Mouse (Mus musculus): ENCODE results near the gene Scn4b. TPM values are rescaled to one million over a fixed set of nuclear protein-coding genes. Genes with fewer than 3 reads are reported as not detected.
A peak's percentile ranks its signal among the peaks of the same experiment; 100 is the strongest.

Scn4b gene
- 1 to 10 TPM; 1.3 to 1.7 TPM for total RNA-seq (2021)
- long read RNA-seq, experiment 1 = 0 reads
- long read RNA-seq, experiment 2 = 0 reads

DNA sequence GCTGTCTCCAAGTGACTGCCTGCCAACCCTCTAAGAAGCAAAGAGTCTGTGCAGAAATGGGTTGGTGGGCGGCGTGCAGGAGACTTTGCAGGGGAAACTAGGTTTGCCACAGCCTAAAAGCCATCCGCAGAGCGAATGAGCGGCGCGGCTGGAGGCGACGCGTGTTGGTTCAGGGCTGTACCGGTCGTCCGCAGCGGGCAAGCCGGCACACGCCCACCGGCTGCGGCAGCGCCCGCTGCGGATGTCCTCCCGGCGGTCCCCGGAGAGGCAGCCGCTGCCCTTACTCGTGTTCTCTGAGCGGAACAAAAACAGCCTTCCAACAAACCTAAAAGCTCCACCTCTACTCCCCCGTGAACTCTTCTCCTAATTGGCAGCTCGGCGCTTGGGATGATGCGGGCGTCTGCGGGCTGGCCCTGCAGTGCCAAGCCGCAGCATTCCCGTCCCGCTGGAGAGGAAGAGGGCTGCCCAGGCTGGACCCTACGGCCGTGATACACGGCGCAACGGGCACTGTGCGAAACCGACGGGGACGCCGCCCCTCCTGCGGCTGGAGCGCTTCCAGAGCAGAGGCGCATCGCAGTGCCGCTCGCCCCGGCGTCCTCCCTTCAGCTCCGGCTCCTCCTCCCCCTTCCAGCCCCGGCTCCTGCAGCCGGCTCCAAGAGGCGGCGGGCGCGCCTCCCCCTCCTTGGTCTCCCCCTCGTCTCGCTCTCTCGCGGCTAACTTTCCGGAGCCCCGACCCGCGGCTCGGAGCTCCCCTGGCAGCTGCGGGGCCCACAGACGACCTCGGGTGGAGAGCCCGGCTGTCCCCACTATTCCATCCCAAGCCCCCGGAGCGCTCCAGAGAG, at the start of gene Scn4b:
Scn4b (plus strand) TSS at position 205 of the 842 bp plus-strand sequence.
- peak; percentile 55 to 58 for DNase-seq
- intact Hi-C loops (cut with DNase I) = no loop called here

DNA sequence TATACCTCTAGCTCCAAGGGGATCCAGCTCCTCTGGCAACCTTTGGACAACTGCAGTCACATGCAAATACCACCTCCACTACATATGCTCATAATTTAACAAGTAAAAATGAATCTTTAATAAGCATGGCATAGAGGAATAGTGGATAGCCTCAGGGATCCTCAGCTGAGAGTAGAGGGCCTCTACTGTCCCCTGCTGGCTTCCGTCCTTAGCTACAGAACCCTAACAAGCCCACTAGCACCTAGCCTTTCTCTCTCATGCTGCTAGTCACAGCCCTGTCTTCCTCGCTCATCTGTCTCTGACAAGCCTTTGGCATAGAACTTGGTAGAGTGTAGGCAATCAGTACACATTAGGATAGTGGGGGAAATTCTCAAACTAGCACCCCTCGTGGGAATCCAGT, 47.4 kb upstream of the Scn4b start:
- intact Hi-C loops (cut with DNase I) = no loop called here
- no peak for DNase-seq

DNA sequence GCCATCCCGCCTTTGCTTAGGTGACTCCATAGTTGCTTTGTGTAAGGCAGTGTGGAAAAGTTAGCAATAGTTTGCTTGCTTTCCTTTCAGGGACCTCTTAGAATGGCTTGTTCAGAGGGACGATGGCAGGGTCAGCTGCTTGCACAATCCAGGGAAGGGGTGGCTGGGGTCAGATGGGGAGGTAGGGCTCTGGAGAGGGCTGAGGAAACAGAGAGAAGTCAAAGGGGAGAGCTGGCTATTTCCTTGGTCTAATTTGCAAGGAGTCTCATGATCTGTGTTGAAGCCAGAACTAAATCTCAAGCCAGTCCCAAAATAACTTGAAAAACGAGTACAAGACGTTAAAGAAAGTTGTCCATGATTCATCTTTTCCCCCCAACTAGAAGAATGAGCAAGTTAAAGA, 45.6 kb upstream of the Scn4b start:
- intact Hi-C loops (cut with DNase I) = no loop called here
- no peak for DNase-seq

DNA sequence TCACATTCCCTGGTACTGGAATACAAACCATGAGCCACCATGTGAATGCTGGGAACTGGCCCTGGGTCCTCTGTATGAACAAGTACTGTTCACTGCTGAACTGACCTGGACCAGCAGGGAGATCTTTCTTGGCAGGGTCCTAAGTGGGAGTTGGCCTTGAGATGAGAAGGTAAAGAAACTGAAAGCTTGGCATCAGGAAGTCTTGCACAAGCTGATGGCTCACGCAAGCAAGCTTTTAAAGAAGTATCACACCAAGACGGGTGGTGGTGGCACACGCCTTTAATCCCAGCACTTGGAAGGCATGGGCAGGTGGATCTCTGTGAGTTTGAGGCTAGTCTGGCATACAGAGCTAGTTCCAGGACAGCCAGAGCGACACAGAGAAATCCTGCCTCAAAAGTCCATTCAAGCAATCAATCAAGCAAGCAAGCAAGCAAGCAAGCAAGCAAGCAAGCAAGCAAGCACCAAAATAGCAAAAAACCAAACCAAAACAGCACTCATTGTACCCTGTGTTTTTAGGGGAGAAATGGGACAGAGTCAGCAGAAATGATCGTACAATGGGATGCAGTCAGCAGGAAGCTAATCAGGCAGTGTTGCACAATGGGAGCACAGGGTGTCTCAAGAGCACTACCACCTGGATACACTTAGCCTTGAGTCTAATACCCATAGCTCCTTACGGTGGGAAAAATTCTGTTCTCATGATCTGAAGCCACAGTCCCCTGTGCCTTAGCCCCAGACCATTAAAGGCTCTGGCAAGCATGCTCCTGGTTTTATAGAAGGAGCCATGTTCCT, 42.9 kb upstream of the Scn4b start:
- DNase-seq = no peak
- intact Hi-C loops (cut with DNase I) = no loop called here

DNA sequence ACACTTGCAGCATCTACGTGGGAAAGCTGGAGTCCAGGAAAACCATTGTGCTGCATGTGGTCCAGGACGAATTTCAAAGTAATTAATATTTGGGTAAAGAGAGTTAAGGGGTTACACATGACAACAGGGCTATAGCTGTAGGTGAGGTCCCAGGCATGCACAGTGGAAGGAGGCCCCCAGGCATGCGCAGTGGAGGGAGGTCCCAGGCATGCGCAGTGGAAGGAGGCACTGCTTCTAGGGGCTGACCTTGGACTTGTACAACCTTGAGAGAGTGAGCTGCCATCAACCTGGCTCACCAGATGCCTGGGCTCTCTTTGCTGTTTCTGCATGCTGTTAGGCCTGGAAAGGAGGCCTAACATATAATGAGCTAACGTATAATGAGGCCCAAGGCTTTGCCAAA, 40.3 kb upstream of the Scn4b start:
- intact Hi-C loops (cut with DNase I) = no loop called here
- DNase-seq = no peak

DNA sequence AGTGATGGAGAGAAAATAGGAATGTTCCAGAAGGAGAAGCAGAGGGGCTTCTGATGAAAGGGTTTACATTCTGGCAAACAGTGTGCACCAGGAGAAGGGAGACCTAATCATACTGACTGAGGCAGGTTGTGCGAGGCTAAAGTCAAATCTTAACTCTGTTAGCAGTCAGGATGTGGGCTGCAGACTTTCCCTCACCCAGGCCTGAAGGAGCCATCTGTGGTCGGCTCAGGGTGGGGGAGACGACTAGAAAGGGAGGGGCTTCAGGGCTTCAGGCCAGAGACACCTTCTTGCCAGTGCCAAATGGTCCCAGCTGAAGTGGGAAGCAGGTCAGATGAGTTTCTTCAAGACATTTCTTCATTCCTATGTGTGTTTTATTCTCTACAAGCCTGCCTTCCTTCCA, 39.8 kb upstream of the Scn4b start:
- intact Hi-C loops (cut with DNase I) = no loop called here
- DNase-seq = no peak

DNA sequence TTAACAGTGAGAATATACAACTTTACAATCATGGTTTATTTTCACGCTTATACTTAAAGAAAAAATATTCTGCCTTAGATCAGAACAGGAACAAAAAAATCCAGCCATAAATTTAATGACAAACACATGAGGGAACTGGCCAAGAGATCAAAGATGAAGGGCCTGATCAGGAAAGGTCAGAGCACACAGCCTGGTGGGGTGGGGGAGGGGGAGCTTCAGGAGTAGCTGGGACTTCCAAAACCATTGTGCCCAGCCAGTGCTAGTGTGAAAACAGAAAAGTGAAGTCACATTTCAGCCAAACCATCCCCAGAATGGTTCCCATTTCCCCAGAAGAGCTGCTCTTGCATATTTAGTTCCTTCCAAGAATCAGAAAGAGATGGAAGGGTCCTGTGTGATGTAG, 35.7 kb upstream of the Scn4b start:
- intact Hi-C loops (cut with DNase I) = no loop called here
- no peak for DNase-seq

DNA sequence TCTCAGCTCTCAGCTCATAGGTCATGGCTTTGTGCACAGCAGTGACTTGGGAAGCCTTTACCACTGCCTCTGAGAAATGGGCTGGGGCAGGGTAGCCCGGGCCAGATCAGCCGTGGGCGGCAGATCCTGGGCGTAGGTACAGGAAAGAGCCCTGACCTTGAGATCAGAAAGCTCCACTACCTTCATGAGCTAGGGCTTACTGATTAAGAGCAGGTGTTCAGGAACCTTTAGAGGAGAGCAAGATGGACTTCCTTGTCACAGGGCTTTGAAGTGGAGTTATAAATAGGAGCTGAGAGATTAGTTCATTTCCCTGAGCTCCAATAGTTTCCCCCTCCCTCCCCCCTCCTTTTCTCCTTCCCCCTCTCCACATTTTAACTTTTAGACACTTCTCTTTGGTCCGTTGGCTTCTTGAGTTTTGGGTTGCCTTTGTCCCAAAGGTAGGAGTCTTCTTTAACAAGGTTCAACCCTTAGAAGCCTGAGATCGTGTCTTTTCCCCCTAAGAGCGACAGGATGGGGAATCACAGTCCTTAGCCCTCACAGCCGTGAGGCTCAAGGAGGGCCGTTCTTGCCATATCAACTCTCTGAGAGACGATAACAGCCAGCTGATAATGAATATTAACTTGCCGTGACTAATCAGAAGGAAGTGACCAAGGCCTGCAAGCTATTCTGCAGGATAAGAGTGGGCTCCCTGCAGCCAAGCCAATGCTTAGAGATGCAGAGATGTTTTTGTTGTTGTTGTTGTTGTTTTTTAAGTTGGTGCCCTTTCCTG, 34.8 kb upstream of the Scn4b start:
- intact Hi-C loops (cut with DNase I) = no loop called here
- DNase-seq = no peak

DNA sequence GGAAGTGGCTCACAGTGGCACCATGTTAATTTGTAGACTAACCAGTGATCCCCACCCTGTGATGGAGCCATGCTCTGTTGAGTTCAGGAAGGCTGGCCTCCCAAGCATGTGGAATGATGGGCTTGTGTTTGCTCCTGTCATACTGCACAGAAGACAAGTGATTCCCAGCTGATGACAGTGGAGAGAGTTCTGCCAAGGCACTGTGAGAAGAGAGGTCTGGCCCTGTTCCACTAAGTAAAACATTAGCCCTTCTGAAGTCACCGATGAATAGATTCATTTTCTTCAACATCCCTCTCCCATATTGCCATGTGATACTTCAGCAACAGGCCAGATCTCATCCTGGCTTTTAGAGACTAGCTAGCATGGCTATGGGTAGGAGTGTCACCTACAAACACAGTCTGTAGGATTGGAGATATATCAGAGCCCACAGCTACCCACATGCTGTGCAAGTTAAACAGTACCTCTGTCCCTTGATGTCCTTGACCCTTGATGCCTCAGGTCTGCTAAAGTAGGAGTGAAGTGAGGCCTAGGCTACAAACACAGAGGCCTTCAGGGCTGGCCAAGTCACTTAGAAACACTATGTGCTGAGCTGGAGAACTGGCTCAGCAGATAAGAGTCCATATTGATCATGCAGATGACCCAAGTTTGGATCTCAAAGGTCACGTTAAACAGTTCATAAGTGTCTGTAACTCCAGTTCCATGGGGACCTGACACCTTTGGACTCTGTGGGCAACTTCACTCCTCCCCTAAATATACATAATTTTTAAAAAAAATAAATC, 32.4 kb upstream of the Scn4b start:
- intact Hi-C loops (cut with DNase I) = no loop called here
- no peak for DNase-seq

DNA sequence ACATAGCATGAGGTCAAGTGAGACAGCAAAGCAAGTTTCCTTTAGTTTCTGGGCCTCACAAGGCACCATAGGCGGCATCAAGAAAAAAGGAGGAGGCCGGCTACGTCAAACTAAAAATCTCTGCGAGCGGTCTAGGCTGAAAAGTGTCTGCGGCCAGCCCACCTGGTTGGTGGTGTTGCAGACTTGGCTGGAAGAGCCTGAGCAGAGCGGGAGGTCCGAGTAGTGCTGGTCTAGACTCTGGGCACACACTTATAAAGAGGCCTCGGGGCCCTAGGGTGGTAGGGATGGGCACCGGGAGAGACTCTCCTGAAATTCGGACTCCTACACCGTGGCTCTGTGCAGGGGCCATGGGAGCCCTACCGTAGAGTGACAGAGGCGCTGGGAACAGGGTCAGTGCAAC, 22.5 kb upstream of the Scn4b start:
- peak in 1 of 2 experiments; percentile 28 for DNase-seq
- intact Hi-C loops (cut with DNase I) = no loop called here

DNA sequence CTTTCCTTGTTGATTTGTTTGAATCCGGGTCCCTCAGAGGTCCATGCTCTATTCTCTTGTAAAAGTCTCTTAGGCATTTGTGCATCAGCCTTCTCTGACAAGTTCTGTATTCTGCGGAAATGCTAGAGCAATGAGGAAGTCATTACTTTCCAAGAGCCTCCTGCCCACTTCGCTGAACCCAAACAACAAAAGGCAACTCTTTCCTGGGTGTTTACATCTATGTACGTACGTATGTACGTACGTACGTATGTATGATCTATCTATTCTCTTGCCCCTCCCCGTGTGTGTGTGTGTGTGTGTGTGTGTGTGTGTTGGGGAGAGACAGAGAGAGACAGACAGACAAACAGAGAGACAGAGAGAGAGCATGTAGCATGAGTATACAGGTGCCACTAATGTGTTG, 21.4 kb upstream of the Scn4b start:
- intact Hi-C loops (cut with DNase I) = no loop called here
- DNase-seq = no peak

DNA sequence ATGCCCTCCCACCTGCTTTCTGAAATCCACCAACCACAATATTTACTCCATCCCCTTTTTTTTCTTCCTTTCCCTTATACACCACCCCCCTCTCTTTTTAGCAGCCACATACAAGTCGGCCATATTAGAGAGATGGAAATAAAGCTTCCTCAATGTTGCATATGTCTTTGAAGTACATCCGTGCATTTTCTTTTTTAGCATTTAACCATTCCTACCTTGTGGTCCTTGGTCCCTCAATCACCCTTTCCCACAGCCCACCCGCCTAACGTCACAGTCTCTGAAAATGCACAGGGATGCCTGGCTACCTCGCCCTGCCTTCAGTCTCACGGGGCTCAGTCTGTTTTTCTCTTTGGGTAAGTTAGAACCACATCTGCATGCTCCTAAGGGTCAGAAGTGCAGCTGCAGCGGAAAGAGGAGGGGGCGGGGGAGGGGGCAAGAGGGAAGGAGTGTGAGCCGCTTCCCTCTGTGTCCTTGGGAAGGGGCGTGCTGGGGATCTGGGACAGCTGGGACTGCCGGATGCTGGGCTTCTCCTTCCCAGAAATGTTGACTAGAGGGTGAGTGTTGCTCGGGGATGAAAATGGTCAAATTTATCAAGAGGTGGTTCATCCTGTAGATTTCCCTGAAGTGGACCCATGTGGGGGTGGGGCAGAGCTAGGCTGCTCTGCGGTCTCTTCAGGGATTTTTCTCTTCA, 20.3 kb upstream of the Scn4b start, which contains the start of gene Scn2b:
Scn2b (plus strand) TSS at position 42 of the 691 bp plus-strand sequence.
- DNase-seq = no peak
- intact Hi-C loops (cut with DNase I) = no loop called here

DNA sequence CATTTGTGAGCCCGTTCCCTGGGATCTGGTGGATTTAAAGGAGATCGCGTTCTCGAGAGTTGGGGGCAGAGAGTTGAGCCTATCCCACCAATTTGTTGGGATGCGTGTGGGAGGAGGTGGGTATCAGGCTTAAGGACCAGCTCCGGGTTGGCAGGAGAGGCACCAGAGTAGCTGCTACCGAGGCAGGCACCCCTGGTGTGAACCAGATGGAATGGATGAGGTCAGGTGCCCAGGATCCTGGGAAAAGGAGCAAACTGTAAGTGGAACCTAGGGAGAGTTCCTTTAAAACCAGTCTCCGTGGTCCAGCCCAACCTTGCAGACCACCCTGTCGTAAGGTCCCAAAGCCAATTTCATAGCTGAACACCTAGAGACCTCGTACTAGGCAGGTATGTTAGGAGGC, 19.6 kb upstream of the Scn4b start:
- no peak for DNase-seq
- intact Hi-C loops (cut with DNase I) = no loop called here

DNA sequence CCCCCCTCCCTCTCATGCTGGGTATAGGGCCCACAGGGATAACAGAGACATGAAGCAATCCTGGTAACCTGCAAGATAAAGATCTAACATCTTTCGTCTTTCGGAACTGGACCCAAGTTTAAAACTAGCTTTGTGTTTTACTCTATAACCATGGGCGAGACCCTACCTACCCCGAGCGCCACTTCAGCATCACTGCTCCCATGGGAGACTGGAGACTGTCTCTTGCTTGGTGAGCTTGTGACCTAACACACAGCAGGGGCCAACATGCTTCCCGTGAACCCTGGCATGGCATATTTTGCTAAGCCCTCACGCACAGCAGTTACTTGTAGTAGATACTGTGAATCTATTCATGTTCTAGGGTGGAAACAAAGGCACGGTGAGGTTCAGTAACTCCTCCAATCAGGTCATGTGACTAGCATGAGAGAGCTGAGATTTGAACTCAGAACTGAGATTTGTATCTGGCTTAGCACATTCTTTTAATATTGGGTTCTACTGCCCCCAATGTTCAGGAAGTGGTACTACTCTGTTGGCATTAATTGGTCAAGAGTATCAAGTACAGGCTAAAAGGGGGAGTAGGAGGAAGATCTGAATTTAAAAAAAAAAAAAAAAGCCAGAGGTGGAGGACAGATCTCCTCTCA, 18.8 kb upstream of the Scn4b start:
- no peak for DNase-seq
- intact Hi-C loops (cut with DNase I) = no loop called here

DNA sequence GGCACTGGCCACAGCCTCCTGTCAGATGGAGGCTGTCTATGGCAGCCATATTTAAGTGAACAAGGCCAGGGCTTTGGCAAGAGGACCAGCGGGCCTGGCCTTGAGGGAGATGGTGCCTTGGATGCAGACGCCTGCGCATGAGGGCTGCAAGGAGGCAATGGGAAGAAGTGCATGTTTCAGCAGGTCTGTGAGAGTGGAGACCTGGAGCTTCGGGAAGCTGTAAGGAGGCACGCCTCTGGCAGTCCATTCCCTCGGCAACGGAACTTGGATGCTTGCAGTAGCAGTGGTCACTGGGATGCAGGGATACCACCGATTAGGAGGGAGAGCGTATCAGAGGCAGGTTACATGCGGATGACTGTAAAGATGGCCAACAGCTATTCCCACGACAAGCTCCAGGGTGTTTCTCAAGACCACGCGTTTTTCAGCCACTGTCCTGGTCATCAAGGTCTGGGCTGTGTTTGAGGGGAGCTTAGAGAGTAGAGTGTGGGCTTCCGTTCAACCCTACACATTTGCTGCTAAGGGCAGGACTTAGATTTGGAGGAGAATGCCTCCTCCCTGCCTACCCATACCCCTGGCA, 18.2 kb upstream of the Scn4b start:
- no peak for DNase-seq
- intact Hi-C loops (cut with DNase I) = no loop called here

DNA sequence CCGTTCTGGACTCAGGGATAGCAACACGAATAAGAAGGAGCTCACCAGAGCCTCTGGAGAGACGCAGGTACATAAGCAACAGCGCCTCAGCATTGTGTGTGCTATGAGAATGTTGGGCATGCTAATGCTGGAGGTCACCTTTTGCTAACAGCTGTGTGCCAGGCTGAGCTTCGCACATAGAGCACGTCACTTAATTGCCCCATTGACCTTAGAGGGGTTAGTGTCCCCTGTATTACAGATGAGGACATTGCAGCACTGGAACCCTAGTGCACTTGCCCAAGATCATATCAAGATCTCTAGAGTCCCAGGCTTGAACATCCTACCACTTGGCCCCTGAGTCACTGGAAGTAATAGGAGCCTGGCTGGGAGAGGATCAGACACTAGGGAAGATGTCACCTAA, 17.6 kb upstream of the Scn4b start:
- intact Hi-C loops (cut with DNase I) = no loop called here
- no peak for DNase-seq

DNA sequence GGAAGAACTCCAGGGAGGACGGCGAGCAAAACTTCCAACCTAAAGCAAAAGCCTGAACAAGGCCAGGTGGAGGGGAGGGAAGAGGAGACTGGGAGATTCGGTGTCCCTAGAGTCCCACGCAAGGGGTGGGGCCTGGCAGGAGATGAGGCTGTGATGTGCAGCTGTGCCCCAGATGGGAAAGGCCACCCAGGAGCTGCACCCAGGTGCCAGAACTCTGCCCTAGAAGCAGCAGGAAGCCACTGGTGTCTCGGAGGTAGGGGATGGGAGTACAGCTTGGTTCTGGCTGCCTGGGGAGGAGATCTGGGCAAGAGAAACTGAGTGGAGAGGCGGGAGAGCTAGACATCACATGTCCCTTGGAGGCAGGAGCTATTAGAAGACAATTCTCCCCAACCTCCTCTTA, 17.2 kb upstream of the Scn4b start:
- intact Hi-C loops (cut with DNase I) = loop anchor here (1.0 kb wide), 1 partner anchor 25 kb away; no protein-coding TSS in a partner anchor
- no peak for DNase-seq

DNA sequence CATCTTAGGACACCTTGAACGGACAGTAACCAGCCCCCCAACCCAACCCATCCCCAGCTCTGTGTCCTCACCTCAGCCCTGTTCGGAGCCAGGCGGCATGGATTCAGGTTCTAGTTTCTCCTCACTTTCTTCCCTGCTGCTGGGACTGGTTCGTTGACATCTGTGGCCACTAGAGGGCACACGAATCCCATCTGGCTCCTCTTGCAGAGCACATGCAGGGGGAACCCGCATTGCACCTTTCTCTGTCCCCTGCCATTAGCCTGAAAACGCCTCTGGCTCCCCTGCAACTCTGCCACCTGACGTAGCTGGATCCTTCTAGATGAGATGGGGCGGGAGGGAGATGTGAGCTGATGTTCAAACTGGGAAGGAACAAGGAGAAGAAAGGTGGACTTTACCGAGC, 16.4 kb upstream of the Scn4b start:
- DNase-seq = peak; percentile 75 to 81
- intact Hi-C loops (cut with DNase I) = loop anchor here (1.0 kb wide), 1 partner anchor 25 kb away; no protein-coding TSS in a partner anchor
